Mouse (Mus musculus) cerebellum, postnatal 14 days (tissue): ENCODE measurements around the gene Olfr659.

Source experiments
- DNase-seq, 2 experiments: peaks; one replicate each; pipeline ENCODE4 v3.0.0; 2021; ENCODE audit warnings: mixed read lengths in 2 of 2

Olfr659 gene

GRCm38 (mm10) chr7:104666453-104666852, at the start of gene Olfr659:
TSS of gene Olfr659 (plus strand) at chr7:104666753.
- DNase-seq = no peak

GRCm38 (mm10) chr7:104624494-104624893, 42.1 kb upstream of the Olfr659 start, which contains the start of gene Olfr657:
TSS of gene Olfr657 (plus strand) at chr7:104624794.
- no peak for DNase-seq

- peak; percentile 4 to 17 for DNase-seq
Observed at GRCm38 (mm10) chr7:104646841-104647482, 19.6 kb upstream of the Olfr659 start, which contains the start of gene Olfr658. TSS of gene Olfr658 (minus strand) at chr7:104647305.

- no peak for DNase-seq
Observed at GRCm38 (mm10) chr7:104686201-104686600, 19.6 kb downstream of the Olfr659 start, which contains the start of gene Olfr661. TSS of gene Olfr661 (plus strand) at chr7:104686501.
